Mouse (Mus musculus) embryonic facial prominence, embryonic 13.5 days (tissue): ENCODE measurements around the gene Wdtc1. TPM values are rescaled to one million over a fixed set of nuclear protein-coding genes. Genes with fewer than 3 reads are reported as not detected.

Experiments used
- ATAC-seq: fragments of 200-750 bp; cut with Nextera tagmentation; 2 replicates; pipeline ENCODE4 v1.8.0; 2017; ENCODE audit warnings: low read depth; ENCODE audit not compliant: insufficient number of reproducible peaks, insufficient read depth, low FRiP score, low TSS enrichment
- H3K27ac ChIP-seq: fragments of 300-500 bp; sonication (generic); 2 replicates; pipeline ENCODE4 v1.5.1; 2015; ENCODE audit warnings: moderate library complexity, mild to moderate bottlenecking, inconsistent platforms
- H3K27me3 ChIP-seq: fragments of 300-500 bp; sonication (generic); 2 replicates; pipeline ENCODE4 v1.6.1; 2015; ENCODE audit warnings: mild to moderate bottlenecking, inconsistent platforms
- H3K36me3 ChIP-seq: fragments of 300-500 bp; sonication (generic); 2 replicates; pipeline ENCODE4 v1.6.1; 2015; ENCODE audit warnings: mild to moderate bottlenecking, inconsistent platforms
- H3K4me1 ChIP-seq: fragments of 300-500 bp; sonication (generic); 2 replicates; pipeline ENCODE4 v1.6.1; 2015; ENCODE audit warnings: inconsistent platforms
- H3K4me2 ChIP-seq: fragments of 300-500 bp; sonication (generic); 2 replicates; pipeline ENCODE4 v1.6.1; 2015; ENCODE audit warnings: moderate library complexity, mild to moderate bottlenecking, inconsistent platforms
- H3K4me3 ChIP-seq: fragments of 300-500 bp; sonication (generic); 2 replicates; pipeline ENCODE4 v1.5.1; 2015; ENCODE audit warnings: mild to moderate bottlenecking, inconsistent platforms
- H3K9ac ChIP-seq: fragments of 300-500 bp; sonication (generic); 2 replicates; pipeline ENCODE4 v1.6.1; 2015; ENCODE audit warnings: mild to moderate bottlenecking, inconsistent platforms
- H3K9me3 ChIP-seq: fragments of 300-500 bp; sonication (generic); 2 replicates; pipeline ENCODE4 v1.6.1; 2016; ENCODE audit warnings: inconsistent platforms
- WGBS: fragments of 180-500 bp; shearing (Covaris S2); methylation state at CpG from one replicate; pipeline ENCODE4 v1.1.7; 2015; ENCODE audit warnings: mixed read lengths; 5-methylcytosine and 5-hydroxymethylcytosine counted together
- polyA plus RNA-seq: library from polyadenylated mRNA; unstranded; fragments of >200 nt; fragmentation: Nextera tagmentation; extraction: Ambion mirVana; gene quantifications from 2 replicates; pipeline ENCODE4 v1.2.1, GENCODE M21; 2015

Wdtc1 gene
- polyA plus RNA-seq, 1 experiment from 2014 or later, result 13.9 TPM

DNA sequence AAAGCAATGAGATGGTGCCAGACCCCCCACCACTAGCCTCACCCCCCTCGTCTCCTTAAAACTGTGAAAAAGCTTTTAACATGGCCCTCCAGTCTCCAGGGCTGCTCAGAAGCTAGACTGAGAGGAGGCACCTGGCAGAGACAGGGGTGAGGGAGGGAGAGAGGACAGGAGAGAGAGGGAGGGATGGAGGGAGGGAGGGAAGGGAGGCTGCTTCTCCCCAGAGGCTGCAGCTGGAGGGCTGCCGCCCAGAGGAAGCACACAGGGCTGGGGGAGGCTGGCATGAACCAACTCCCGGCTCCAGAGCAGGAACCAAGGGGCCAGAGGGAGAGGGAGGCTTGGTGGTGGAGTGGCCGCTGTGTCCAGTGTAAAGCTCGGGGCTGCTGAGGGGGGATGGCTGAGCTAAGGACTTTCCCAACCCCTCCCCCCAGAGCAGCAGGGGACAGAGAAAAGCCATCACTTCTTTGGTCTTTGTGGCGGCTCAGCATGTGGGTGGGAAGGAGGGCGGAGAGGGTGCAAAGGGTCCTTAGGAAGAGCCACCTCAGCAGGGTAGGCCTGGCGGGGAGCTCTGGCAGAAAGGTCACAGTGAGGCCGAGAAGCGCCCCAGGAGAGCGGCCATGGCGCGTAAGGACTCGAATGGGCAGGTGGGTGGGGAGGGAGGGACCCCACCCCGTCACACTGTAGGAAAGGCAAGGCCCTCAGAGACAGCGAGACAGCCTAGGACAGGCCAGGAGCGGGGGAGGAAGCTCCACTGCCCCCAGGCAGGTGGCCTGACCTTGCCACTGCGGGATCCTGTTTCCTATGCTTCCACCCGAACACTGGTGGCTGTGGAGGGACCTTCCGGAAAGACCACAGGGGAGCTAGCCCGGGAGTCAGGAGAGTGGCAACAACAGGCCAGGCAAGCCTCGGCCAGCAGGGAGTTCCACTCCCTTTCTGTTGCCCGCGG lies 60.1 kb downstream of the Wdtc1 start:
- Histone ChIP-seq H3K27ac (peak overlapping the region; percentile 28; the same call in 1 of the 2 replicates), H3K9ac (0 out of 2 replicates have a peak overlapping the region, but pooled peaks have one; percentile 1), H3K9me3 (no peaks in the 10 kb centered on the region), H3K4me3 (no peak overlapping the region), H3K27me3 (no peaks in the 10 kb centered on the region), H3K4me1 (peaks cover 25% of the 10 kb centered on the region), H3K36me3 (peaks cover 41% of the 10 kb centered on the region), H3K4me2 (no peak overlapping the region)
- no peak for ATAC-seq
- 27% methylated on average over 24 of the region's 24 CpGs for WGBS

DNA sequence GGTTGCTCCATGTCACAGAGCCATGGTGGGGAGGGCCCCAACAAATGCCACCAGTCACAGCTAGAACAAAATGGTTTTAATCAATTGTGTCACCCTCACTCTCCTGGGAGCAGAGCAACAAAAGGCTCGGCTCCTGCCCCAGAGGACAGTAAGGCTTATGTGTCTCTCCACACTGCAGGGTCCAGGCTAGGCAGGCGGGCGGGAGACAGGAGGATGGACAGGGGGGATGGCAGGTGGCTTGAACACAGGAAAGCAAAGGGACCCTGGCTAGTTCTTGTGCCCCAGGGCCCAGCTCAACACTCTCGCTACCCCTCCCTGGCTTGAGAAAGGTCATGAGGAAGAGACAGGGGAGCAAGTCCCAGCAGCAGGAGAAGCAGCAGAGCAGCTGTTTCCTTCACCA lies 60.9 kb downstream of the Wdtc1 start:
- H3K4me3 ChIP-seq, result no peak overlapping the region
- H3K9me3 ChIP-seq, result no peaks in the 10 kb centered on the region; the same call in 1 of the 2 replicates
- peaks cover 17% of the 10 kb centered on the region for H3K4me1 ChIP-seq
- no peaks in the 10 kb centered on the region for H3K27me3 ChIP-seq
- 73% methylated on average over 4 of the region's 4 CpGs for WGBS
- no peak overlapping the region for H3K4me2 ChIP-seq
- H3K27ac ChIP-seq, result no peak overlapping the region
- no peak for ATAC-seq
- no peak overlapping the region for H3K9ac ChIP-seq
- peaks cover 41% of the 10 kb centered on the region for H3K36me3 ChIP-seq

DNA sequence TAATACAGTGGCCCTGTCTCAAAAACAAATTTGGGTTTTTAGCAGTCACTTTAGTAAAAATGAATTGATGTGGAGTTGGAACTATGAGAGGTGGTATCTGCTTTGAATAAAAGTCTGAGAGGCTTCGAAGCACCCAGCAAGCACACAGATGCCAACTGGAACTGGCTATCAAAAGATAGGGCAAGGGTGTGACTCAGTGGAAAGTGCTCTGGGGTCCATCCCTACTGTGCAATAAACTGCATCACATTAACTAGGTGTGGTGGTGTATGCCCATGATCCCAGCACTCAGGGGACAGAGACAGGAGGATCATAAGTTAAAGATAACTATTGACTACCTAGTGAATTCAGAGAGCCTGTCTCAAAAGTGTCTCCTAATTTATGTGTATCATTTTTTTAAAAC lies 62.0 kb downstream of the Wdtc1 start:
- Histone ChIP-seq H3K4me1 (peaks cover 16% of the 10 kb centered on the region), H3K4me3 (no peak overlapping the region), H3K27ac (no peak overlapping the region), H3K27me3 (no peaks in the 10 kb centered on the region), H3K36me3 (peaks cover 30% of the 10 kb centered on the region), H3K4me2 (no peak overlapping the region), H3K9ac (no peak overlapping the region), H3K9me3 (no peaks in the 10 kb centered on the region; the same call in 1 of the 2 replicates)
- no peak for ATAC-seq
- 98% methylated on average over 1 of the region's 1 CpGs for WGBS

DNA sequence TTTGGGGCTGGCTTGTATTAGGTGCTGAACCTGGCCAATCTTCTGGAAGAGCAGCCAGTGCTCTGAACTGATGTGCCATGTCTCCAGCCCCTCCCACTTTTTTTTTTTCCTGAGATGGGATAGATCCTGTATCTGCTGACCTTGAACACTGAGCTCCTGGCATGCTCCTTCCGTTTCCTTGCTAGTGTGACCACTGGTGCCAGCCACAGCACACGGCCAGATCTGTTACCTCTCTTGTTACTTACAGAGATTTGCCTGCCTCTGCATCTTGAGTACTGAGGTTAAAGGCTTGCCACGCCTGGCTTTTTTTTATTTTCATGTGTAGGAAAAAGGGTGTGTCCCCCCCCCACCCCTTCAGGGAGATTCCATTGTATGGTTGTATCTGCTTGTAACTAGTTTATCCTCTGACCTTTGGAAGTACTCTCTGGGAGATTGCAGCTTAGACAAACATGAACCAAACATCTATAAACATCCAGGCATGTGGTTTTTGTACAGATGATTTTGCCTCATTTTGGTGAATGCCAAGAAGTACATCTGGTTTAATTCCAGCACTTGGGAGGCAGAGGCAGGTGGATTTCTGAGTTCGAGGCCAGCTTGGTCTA lies 66.7 kb downstream of the Wdtc1 start:
- no peaks in the 10 kb centered on the region for H3K27me3 ChIP-seq
- no peak overlapping the region for H3K27ac ChIP-seq
- H3K4me3 ChIP-seq, result no peak overlapping the region
- no peak overlapping the region for H3K9ac ChIP-seq
- peaks cover 15% of the 10 kb centered on the region for H3K4me1 ChIP-seq
- no peak overlapping the region for H3K4me2 ChIP-seq
- H3K36me3 ChIP-seq, result no peaks in the 10 kb centered on the region
- no peak for ATAC-seq
- no peaks in the 10 kb centered on the region; the same call in 1 of the 2 replicates for H3K9me3 ChIP-seq
- 86% methylated on average over 4 of the region's 4 CpGs for WGBS

DNA sequence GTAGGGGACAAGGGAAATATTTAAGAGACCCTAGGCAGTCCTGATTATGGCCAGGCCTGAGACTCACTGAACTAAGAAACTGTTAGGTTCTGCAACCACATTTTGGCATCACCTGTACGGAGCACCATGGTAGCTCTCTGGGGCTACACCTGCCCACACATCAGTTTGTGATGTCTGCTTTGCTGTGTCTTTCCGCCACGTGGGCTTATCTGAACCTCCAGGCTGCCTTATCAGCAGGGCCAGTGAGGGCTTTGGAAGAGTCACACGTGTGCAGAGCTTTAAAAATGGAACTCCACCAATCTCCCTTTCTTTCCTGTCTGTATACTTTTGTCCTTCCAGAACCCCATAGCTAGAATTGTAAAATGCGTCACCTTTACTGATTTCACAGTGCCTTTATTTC lies 67.3 kb downstream of the Wdtc1 start:
- 84% methylated on average over 5 of the region's 5 CpGs for WGBS
- H3K9ac ChIP-seq, result no peak overlapping the region
- no peak for ATAC-seq
- no peak overlapping the region for H3K4me3 ChIP-seq
- H3K9me3 ChIP-seq, result no peaks in the 10 kb centered on the region; the same call in 1 of the 2 replicates
- H3K27me3 ChIP-seq, result no peaks in the 10 kb centered on the region
- H3K36me3 ChIP-seq, result no peaks in the 10 kb centered on the region
- peaks cover 21% of the 10 kb centered on the region for H3K4me1 ChIP-seq
- H3K27ac ChIP-seq, result no peak overlapping the region
- H3K4me2 ChIP-seq, result no peak overlapping the region

DNA sequence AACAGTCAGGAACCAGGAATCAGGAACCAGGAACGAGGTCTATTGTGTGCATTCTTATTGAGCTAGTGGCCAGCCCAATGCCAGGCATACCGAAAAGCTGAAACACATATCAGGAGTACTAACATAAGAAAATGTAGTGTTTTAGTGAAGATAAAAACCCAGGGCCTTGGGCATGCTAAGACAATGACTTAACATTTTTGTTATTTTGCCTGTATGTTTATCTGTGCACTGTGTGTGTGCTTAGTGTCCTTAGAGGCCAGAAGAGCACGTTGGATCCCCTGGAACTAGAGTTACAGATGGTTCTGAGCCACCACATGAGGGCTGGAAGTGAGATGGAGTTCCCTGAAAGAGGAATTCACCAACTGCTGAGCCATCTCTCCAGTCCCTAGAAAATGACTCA lies 68.0 kb downstream of the Wdtc1 start:
- Histone ChIP-seq H3K4me2 (no peak overlapping the region), H3K36me3 (no peaks in the 10 kb centered on the region), H3K4me1 (peaks cover 24% of the 10 kb centered on the region), H3K9ac (no peak overlapping the region), H3K27ac (peak overlapping the region; percentile 24; the same call in 1 of the 2 replicates), H3K27me3 (no peaks in the 10 kb centered on the region), H3K4me3 (no peak overlapping the region), H3K9me3 (no peaks in the 10 kb centered on the region; the same call in 1 of the 2 replicates)
- WGBS, result 77% methylated on average over 3 of the region's 3 CpGs
- no peak for ATAC-seq

DNA sequence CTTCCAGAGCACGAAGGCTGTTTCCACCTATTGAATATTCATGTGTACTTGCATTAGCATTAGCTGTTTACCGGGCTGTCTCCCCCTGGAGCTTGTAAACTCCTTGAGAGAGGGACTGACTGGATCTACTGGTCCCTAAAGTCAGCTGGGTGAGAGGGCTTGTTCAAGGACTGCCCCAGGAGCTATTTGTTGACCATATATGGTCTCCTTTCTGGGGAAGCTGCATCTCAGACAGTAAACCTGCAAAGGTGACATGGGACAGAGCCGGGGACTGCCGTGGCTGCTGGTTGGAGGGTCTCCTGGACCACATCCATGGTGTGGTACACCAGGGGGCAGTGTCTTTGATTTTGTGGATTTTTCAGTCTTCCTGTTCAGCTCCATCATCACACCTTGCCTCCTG lies 70.6 kb downstream of the Wdtc1 start:
- H3K4me3 ChIP-seq, result no peak overlapping the region
- no peaks in the 10 kb centered on the region for H3K36me3 ChIP-seq
- H3K4me1 ChIP-seq, result peaks cover 29% of the 10 kb centered on the region
- H3K4me2 ChIP-seq, result peak overlapping the region; percentile 44
- H3K9ac ChIP-seq, result peak overlapping the region; percentile 55
- peak overlapping the region; percentile 96 for H3K27ac ChIP-seq
- WGBS, result 14% methylated on average over 4 of the region's 4 CpGs
- ATAC-seq, result no peak
- H3K9me3 ChIP-seq, result no peaks in the 10 kb centered on the region; the same call in 1 of the 2 replicates
- no peaks in the 10 kb centered on the region for H3K27me3 ChIP-seq

DNA sequence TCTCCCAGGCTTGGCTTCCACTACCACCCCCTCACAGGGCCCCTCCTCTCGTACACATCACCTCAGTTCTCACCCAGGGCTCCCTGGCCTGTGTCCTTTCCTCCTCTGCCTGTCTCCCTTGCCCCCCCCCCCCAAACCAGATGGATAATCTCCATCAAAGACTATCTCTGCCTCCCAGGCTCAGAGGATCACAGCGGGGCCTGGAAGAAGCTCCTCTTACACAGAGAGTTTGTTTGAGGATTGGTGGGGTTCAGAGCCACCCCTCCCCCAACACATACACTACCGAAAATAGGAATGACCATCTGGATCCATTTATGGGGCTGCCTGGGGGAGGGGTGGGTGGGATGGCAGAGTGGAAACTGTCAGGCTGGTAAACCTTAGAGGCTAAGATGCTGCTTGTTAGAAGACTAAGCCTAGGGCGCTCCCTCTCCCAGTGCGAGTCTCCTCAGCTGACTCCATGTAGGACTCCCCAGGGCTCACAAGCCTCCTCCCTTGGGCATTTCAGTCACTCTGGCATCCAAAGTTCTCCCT lies 71.3 kb downstream of the Wdtc1 start:
- no peaks in the 10 kb centered on the region for H3K36me3 ChIP-seq
- H3K9me3 ChIP-seq, result no peaks in the 10 kb centered on the region
- WGBS, result 9% methylated on average over 5 of the region's 5 CpGs
- peak; percentile 64 for ATAC-seq
- H3K4me2 ChIP-seq, result peak overlapping the region; percentile 44
- peak overlapping the region; percentile 55 for H3K9ac ChIP-seq
- peak overlapping the region; percentile 96 for H3K27ac ChIP-seq
- no peak overlapping the region for H3K4me3 ChIP-seq
- no peaks in the 10 kb centered on the region for H3K27me3 ChIP-seq
- peaks cover 29% of the 10 kb centered on the region for H3K4me1 ChIP-seq

DNA sequence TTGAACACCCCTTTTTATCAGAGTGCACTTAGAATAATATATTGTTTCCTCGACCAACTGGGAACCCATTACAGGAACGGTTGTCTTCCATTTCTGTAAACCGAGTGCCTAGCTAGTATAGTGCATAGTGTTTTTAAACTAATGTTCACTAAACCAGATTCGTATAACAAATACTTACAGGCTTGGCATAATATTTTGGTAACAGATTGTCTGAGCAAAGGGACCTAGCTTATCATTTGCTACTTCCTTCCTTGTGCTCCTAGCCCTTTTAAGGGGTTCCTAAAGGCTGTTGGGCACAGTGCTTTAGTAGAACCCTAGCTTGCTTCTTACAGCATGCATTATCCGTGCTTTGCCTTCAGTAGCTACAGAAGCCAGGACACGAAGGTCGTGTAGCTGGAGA lies 71.8 kb downstream of the Wdtc1 start:
- WGBS, result 30% methylated on average over 7 of the region's 7 CpGs

DNA sequence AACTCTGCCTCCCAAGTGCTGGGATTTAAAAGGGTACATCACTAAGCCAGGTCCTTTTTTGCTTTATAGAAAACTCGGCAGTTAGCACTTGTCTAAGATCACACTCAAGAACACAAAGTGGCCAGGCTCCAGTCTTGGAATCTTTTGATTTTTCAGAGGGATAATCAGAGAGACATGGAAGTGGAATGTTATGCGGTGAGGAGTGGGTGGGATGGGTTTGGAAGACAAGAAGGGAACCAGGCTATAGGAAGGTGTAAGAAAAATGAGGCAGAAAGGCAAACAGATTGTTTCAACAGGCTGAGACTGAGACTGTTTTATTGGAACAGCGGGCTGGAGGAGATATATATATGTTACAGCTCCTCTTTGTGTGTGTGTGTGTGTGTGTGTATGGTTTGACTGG lies 74.8 kb downstream of the Wdtc1 start:
- Histone ChIP-seq H3K27me3 (no peaks in the 10 kb centered on the region), H3K4me1 (peaks cover 44% of the 10 kb centered on the region), H3K27ac (peak overlapping the region; percentile 92), H3K36me3 (no peaks in the 10 kb centered on the region), H3K9me3 (no peaks in the 10 kb centered on the region), H3K4me3 (peak overlapping the region; percentile 75; the same call in 1 of the 2 replicates), H3K4me2 (peak overlapping the region; percentile 72), H3K9ac (peak overlapping the region; percentile 91; the same call in 1 of the 2 replicates)
- ATAC-seq, result no peak
- WGBS, result 80% methylated on average over 3 of the region's 3 CpGs

More for the DNA sequence above, 71.8 kb downstream of the Wdtc1 start:
- peak overlapping the region; percentile 44 for H3K4me2 ChIP-seq
- peaks cover 32% of the 10 kb centered on the region for H3K4me1 ChIP-seq
- peak overlapping the region; percentile 96 for H3K27ac ChIP-seq
- H3K27me3 ChIP-seq, result no peaks in the 10 kb centered on the region
- H3K9ac ChIP-seq, result peak overlapping the region; percentile 55
- H3K4me3 ChIP-seq, result no peak overlapping the region
- ATAC-seq, result no peak
- no peaks in the 10 kb centered on the region for H3K36me3 ChIP-seq
- no peaks in the 10 kb centered on the region for H3K9me3 ChIP-seq

DNA sequence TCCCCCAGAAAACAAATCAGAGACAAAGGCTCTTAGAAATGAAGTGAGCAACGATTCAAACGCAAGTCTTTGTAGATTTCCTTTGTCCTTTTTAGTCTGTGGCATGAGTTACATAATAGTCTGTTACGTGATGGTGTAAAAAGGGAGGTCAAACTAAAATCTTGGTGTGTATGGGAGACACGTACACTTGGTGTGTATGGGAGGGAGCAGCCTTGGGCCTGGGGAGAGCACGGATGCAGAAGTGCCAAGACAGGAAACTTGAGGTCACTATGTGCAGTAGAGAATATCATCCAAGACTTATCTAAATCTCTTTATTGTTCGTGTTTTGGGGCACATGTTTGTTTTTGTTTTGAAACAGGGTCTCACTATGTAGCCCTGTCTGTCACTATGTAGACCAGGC lies 75.2 kb downstream of the Wdtc1 start:
- Histone ChIP-seq H3K9me3 (no peaks in the 10 kb centered on the region), H3K4me1 (peaks cover 43% of the 10 kb centered on the region), H3K9ac (peak overlapping the region; percentile 91), H3K4me3 (peak overlapping the region; percentile 75), H3K27ac (peak overlapping the region; percentile 92), H3K36me3 (no peaks in the 10 kb centered on the region), H3K4me2 (peak overlapping the region; percentile 72), H3K27me3 (no peaks in the 10 kb centered on the region)
- WGBS, result 23% methylated on average over 6 of the region's 6 CpGs
- no peak for ATAC-seq
